Mouse (Mus musculus) heart, adult 2 months (tissue): ENCODE results near the gene Mrpl38.
A peak's percentile ranks its signal among the peaks of the same experiment; 100 is the strongest.

Experiments used
- CTCF ChIP-seq: fragments of 200-600 bp; IDR thresholded peaks from 2 replicates; pipeline ENCODE4 v1.8.1; 2022; ENCODE audit warnings: antibody characterized with exemption, mild to moderate bottlenecking, moderate library complexity
- EP300 ChIP-seq: fragments of 200-500 bp; IDR thresholded peaks from 2 replicates; pipeline ENCODE4 v1.6.1; 2011; ENCODE audit warnings: low read depth, low read length, control low read depth; ENCODE audit not compliant: insufficient read depth
- POLR2A ChIP-seq: fragments of 200-500 bp; IDR thresholded peaks from 2 replicates; pipeline ENCODE4 v1.6.1; 2011; ENCODE audit warnings: mild to moderate bottlenecking, low read depth, low read length, control low read depth; ENCODE audit not compliant: insufficient read depth

DNA sequence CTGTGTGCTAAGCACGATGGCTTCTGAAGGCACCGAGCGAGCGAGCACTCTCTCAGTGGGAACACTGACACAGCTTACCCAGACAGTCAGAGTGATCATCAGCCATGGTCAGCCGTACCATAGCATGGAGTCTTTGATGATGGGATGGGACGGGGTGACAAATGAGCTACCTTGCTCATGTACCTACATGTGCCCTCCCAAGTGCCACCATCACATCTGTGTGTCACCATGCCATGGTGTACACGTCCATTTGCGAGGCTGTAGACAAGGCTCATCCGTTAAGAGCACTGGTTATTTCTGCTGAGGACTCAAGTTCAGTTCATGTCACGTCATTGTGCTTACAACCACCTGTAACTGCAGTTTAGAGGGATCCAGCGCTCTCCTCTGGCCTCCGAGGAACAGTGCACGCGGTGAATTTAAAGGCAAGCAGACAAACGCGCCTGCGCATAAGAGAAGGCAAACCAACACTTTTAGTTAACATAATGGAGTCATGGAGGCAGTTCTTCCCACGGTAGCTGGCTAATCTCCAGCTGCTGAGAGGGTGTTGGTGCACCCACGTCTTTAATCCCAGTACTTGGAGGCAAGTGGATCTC is 27.0 kb downstream of the Mrpl38 start:
- TF ChIP-seq POLR2A (no peak), CTCF (peak; percentile 39), EP300 (no peak)
